Mouse (Mus musculus) lung, embryonic 16.5 days (tissue): ENCODE measurements around the gene Msmb. TPM values are rescaled to one million over a fixed set of nuclear protein-coding genes. Genes with fewer than 3 reads are reported as not detected.

ENCODE experiments used
- ATAC-seq: fragments of 200-750 bp; cut with Nextera tagmentation; 2 replicates; pipeline ENCODE4 v1.8.0; 2017; ENCODE audit warnings: low read depth, mild to moderate bottlenecking, moderate library complexity
- H3K27ac ChIP-seq: fragments of 300-500 bp; sonication (generic); 2 replicates; pipeline ENCODE4 v1.5.1; 2014; ENCODE audit warnings: mild to moderate bottlenecking, control low read depth, low read length
- H3K27me3 ChIP-seq: fragments of 300-500 bp; sonication (generic); 2 replicates; pipeline ENCODE4 v1.6.1; 2014; ENCODE audit warnings: low read depth, low read length, mixed read lengths; ENCODE audit not compliant: control insufficient read depth, insufficient read depth
- H3K36me3 ChIP-seq: fragments of 300-500 bp; sonication (generic); 2 replicates; pipeline ENCODE4 v1.6.1; 2014; ENCODE audit warnings: low read length; ENCODE audit not compliant: control insufficient read depth, insufficient read depth
- H3K4me1 ChIP-seq: fragments of 300-500 bp; sonication (generic); replicated peaks from 2 replicates; pipeline ENCODE4 v1.6.1; 2014; ENCODE audit warnings: low read length, mixed read lengths; ENCODE audit not compliant: control insufficient read depth, insufficient read depth
- H3K4me2 ChIP-seq: fragments of 300-500 bp; sonication (generic); 2 replicates; pipeline ENCODE4 v1.6.1; 2014; ENCODE audit warnings: low read depth, low read length, control low read depth
- H3K4me3 ChIP-seq: fragments of 300-500 bp; sonication (generic); 2 replicates; pipeline ENCODE4 v1.5.1; 2014; ENCODE audit warnings: mild to moderate bottlenecking, low read length, control low read depth
- H3K9ac ChIP-seq: fragments of 300-500 bp; sonication (generic); 2 replicates; pipeline ENCODE4 v1.6.1; 2014; ENCODE audit warnings: low read length, control low read depth
- H3K9me3 ChIP-seq: fragments of 300-500 bp; sonication (generic); 2 replicates; pipeline ENCODE4 v1.6.1; 2016; ENCODE audit warnings: low read length; ENCODE audit not compliant: control insufficient read depth
- WGBS: fragments of 180-500 bp; shearing (Covaris S2); extraction: QIAGEN DNeasy Blood & Tissue Kit; methylation state at CpG from one replicate; pipeline ENCODE4 v1.1.7; 2014; 5-methylcytosine and 5-hydroxymethylcytosine counted together
- polyA plus RNA-seq: library from polyadenylated mRNA; unstranded; fragments of >200 nt; fragmentation: Nextera tagmentation; extraction: Ambion mirVana; gene quantifications from 2 replicates; pipeline ENCODE4 v1.2.1, GENCODE M21; 2015

Msmb gene
- polyA plus RNA-seq, 1 experiment from 2014 or later = not detected

- H3K27ac ChIP-seq = no peak overlapping the region
- H3K4me2 ChIP-seq = no peak overlapping the region
- 66% methylated on average over 5 of the region's 5 CpGs for WGBS
- no peak overlapping the region for H3K9ac ChIP-seq
- no peaks in the 10 kb centered on the region for H3K4me1 ChIP-seq
- H3K27me3 ChIP-seq = no peaks in the 10 kb centered on the region
- no peaks in the 10 kb centered on the region for H3K36me3 ChIP-seq
- no peaks in the 10 kb centered on the region for H3K9me3 ChIP-seq
- no peak for ATAC-seq
- H3K4me3 ChIP-seq = no peak overlapping the region
Measured at GRCm38 (mm10) chr14:32140359-32140965, 1.4 kb upstream of the Msmb start.

DNA sequence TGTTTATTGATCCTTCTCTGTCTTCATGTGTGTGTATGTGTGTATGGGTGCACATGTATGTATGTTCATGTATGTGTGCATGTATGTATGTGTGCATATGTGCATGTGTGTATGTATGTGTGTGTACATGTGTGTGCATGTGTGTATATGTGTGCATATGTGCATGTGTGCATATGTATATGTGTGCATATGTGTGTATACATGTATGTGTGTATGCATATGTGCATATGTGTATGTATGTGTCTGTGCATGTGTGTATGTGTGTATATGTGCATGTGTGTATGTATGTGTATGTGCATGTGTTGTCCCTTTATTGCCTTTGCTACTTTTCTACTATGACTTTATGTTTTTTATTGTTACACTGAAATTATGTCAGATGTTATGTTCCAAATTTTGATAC, 2.9 kb downstream of the Msmb start:
- H3K9me3 ChIP-seq = no peaks in the 10 kb centered on the region; the same call in 1 of the 2 replicates
- no peak for ATAC-seq
- H3K27ac ChIP-seq = no peak overlapping the region
- no peaks in the 10 kb centered on the region for H3K4me1 ChIP-seq
- H3K9ac ChIP-seq = no peak overlapping the region
- H3K4me3 ChIP-seq = no peak overlapping the region
- no peaks in the 10 kb centered on the region for H3K36me3 ChIP-seq
- H3K4me2 ChIP-seq = no peak overlapping the region
- no peaks in the 10 kb centered on the region for H3K27me3 ChIP-seq

GRCm38 (mm10) chr14:32145401-32145800, 3.6 kb downstream of the Msmb start:
- H3K4me3 ChIP-seq = no peak overlapping the region
- 62% methylated on average over 4 of the region's 4 CpGs for WGBS
- H3K9me3 ChIP-seq = no peaks in the 10 kb centered on the region; the same call in 1 of the 2 replicates
- H3K27ac ChIP-seq = no peak overlapping the region
- H3K27me3 ChIP-seq = no peaks in the 10 kb centered on the region
- no peak overlapping the region for H3K4me2 ChIP-seq
- H3K9ac ChIP-seq = no peak overlapping the region
- no peaks in the 10 kb centered on the region for H3K4me1 ChIP-seq
- H3K36me3 ChIP-seq = no peaks in the 10 kb centered on the region
- no peak for ATAC-seq

DNA sequence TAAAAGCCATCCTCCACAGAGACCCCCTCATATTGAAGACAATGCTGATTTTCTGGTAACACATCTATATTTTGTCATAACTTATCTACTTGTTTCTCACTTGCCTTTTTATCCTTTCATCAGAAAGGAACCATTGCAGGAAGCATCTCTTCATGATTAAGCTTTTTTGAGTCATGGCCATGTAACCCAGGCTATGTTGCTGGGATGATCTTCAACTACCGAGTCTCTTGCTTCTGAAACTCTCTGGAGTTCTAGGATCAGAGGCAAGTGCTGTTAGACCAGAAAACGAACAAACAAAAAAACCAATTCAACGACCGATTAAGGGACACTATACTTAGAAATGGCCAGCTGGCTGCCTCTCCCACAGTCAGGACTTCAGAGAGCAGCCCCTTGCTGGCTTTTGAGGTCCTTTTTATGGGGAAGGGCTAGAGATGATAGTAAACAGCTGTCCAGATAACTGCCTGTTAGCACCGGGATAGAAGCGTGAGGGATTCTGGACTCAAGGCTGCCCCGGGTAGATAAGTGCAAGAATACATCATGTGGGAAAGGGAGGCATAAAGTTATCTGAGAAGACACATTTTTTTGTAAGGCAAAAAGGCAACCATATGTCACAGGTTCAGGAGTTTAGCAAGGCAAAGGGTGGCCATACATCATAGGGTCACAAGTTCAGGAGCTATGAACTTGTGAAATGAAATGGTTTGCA, 4.1 kb downstream of the Msmb start:
- Histone ChIP-seq H3K27ac (no peak overlapping the region), H3K4me1 (no peaks in the 10 kb centered on the region), H3K36me3 (no peaks in the 10 kb centered on the region), H3K27me3 (no peaks in the 10 kb centered on the region), H3K9ac (no peak overlapping the region), H3K9me3 (no peaks in the 10 kb centered on the region; the same call in 1 of the 2 replicates), H3K4me3 (no peak overlapping the region), H3K4me2 (no peak overlapping the region)
- 59% methylated on average over 7 of the region's 7 CpGs for WGBS
- 0 out of 2 replicates have a peak, but pooled peaks have one; percentile 15 for ATAC-seq

- H3K4me1 ChIP-seq = no peaks in the 10 kb centered on the region
- 45% methylated on average over 2 of the region's 2 CpGs for WGBS
- H3K4me2 ChIP-seq = no peak overlapping the region
- H3K9ac ChIP-seq = no peak overlapping the region
- no peaks in the 10 kb centered on the region for H3K36me3 ChIP-seq
- no peak overlapping the region for H3K27ac ChIP-seq
- H3K9me3 ChIP-seq = no peaks in the 10 kb centered on the region; the same call in 1 of the 2 replicates
- no peaks in the 10 kb centered on the region for H3K27me3 ChIP-seq
- no peak overlapping the region for H3K4me3 ChIP-seq
- no peak for ATAC-seq
Measured at GRCm38 (mm10) chr14:32146578-32146977, 4.8 kb downstream of the Msmb start.

GRCm38 (mm10) chr14:32150872-32151271, 9.0 kb downstream of the Msmb start:
- H3K36me3 ChIP-seq = no peaks in the 10 kb centered on the region
- ATAC-seq = no peak
- no peak overlapping the region for H3K4me3 ChIP-seq
- H3K4me2 ChIP-seq = no peak overlapping the region
- no peaks in the 10 kb centered on the region for H3K4me1 ChIP-seq
- H3K27me3 ChIP-seq = no peaks in the 10 kb centered on the region
- H3K9me3 ChIP-seq = no peaks in the 10 kb centered on the region; the same call in 1 of the 2 replicates
- H3K9ac ChIP-seq = no peak overlapping the region
- no peak overlapping the region for H3K27ac ChIP-seq
- 88% methylated on average over 2 of the region's 2 CpGs for WGBS

- Histone ChIP-seq H3K27ac (no peak overlapping the region), H3K4me3 (no peak overlapping the region), H3K4me1 (no peaks in the 10 kb centered on the region), H3K9ac (no peak overlapping the region), H3K9me3 (no peaks in the 10 kb centered on the region), H3K27me3 (no peaks in the 10 kb centered on the region), H3K4me2 (no peak overlapping the region), H3K36me3 (no peaks in the 10 kb centered on the region)
- WGBS = 88% methylated on average over 18 of the region's 18 CpGs
- no peak for ATAC-seq
Measured at GRCm38 (mm10) chr14:32152243-32152965, 10.6 kb downstream of the Msmb start.

DNA sequence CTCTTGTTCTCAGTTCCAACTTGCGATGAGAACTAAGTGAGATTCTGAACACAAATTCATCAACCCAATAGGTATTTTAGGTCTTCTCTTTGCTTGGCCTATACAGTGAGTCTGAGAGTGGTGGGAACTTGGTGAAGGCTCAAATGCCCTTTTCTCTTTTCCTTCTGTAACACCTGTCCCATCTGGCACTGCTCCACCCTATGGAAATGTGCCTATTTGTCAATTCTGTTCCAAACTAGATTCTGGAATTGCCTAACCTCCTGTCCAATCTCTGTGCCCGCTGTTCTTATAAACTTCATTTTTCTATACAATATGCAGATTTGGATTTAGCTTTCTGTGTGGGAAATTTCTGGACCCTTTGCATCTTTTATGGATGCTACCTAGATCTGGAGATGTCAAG, 11.3 kb downstream of the Msmb start:
- Histone ChIP-seq H3K27ac (no peak overlapping the region), H3K4me3 (no peak overlapping the region), H3K4me2 (no peak overlapping the region), H3K4me1 (no peaks in the 10 kb centered on the region), H3K9ac (no peak overlapping the region), H3K36me3 (no peaks in the 10 kb centered on the region), H3K27me3 (no peaks in the 10 kb centered on the region), H3K9me3 (no peaks in the 10 kb centered on the region)
- ATAC-seq = no peak
- 94% methylated on average over 2 of the region's 2 CpGs for WGBS

DNA sequence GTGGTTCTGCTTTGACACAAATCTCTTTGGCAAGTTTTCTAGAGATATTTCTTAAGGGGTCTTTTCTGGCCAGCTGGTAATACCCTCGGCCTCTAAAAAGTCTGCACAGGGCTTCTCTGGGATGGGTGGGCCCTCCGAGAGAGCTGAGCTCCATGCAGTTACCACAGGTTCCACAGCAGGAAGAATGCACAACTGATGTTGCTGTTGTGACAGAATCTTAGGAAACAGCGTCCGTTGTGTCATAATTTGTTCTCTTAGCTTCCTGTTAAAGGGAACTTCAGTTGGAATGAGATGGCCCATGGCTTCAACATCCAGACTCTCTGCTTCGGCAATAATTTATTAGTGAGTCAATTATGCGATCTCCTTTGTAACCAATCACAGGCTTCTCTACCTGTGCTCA, 12.9 kb downstream of the Msmb start:
- no peaks in the 10 kb centered on the region for H3K27me3 ChIP-seq
- no peak overlapping the region for H3K4me3 ChIP-seq
- ATAC-seq = no peak
- no peak overlapping the region for H3K27ac ChIP-seq
- H3K4me2 ChIP-seq = no peak overlapping the region
- H3K4me1 ChIP-seq = no peaks in the 10 kb centered on the region
- no peak overlapping the region for H3K9ac ChIP-seq
- no peaks in the 10 kb centered on the region for H3K36me3 ChIP-seq
- WGBS = 80% methylated on average over 6 of the region's 6 CpGs
- H3K9me3 ChIP-seq = no peaks in the 10 kb centered on the region
